8 mouse cellular contexts compared by ENCODE assay signal in the genomic region with DNA sequence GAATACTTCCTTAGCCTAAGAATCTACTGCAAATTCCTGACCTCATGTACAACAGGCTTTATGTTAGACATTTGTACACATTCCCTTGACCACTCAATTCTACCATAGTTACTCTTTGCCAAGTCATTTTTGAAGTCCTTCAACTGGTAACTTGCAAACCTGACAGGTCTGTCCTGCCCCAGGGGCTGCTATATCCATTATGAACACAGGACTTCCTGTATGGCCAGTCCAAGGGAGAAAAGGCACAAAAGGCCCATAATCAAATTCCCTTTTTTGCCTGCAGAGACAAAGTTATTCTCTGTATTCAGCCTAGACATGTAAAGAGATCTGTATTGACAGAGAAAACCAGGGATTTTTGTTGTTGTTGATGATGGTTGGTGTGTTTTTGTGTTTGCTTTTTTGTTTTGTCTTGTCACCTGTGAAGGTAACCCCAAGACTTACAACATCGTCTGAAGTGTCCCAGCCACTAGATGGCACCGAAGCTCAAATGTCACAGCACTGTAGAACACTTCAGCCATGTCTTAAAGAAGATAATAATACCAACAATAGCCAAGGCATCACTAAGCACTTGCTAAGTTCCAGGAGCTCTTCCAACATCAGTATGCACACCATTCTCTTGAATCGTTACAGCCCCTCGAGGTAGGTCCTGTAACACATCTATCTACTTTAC. TPM values are rescaled to one million over a fixed set of nuclear protein-coding genes. Genes with fewer than 3 reads are reported as not detected.
A peak's percentile ranks its signal among the peaks of the same experiment; 100 is the strongest.
DNase-seq lines count a peak whose midpoint lies in the region.

No protein-coding gene starts in this region.

- DNase-seq in cerebellum, adult 11 months, result peak; percentile 8
- DNase-seq in cerebellum, adult 9-11 months, result no peak
- DNase-seq in left cerebral cortex, adult 18-20 months (ENCODE audit: low spot score in 2 of 2), result peak; percentile 33 to 34
- no peak for DNase-seq in left cerebral cortex, postnatal 4 days
- peak; percentile 20 for DNase-seq in adrenal gland, postnatal 14 days
- DNase-seq in kidney, postnatal 10 days, result peak; percentile 68
- DNase-seq in thymus, postnatal 14 days, result peak; percentile 34
- DNase-seq in layer of hippocampus, postnatal 14 days (ENCODE audit: low spot score in 2 of 2), result no peak

- intact Hi-C loops in left cerebral cortex, postnatal 4 days (cut with DNase I), result no loop called here

RNA-seq across cellular contexts. Expression of a gene that starts 47.9 kb away (rescaled TPM):
- total RNA-seq in left cerebral cortex, adult 18-20 months (2021), result 1 to 10 TPM; 6.0 to 6.2 TPM
- 10 to 100 TPM; 27.7 to 28.4 TPM for total RNA-seq in left cerebral cortex, postnatal 4 days (2021)
- 97.6 and 106 TPM in 2 replicates for total RNA-seq in adrenal gland, postnatal 14 days (2021)
- total RNA-seq in layer of hippocampus, postnatal 14 days (2021), result 10 to 100 TPM; 18.8 to 19.7 TPM

Comparison
In these comparisons a context has a peak if more than half of its experiments do, and no peak if none do; other contexts are left out.
1. DNase-seq: peak in cerebellum, adult 11 months (single experiment), left cerebral cortex, adult 18-20 months (2 of 2), adrenal gland, postnatal 14 days (single experiment), kidney, postnatal 10 days (single experiment) and thymus, postnatal 14 days (single experiment); none in cerebellum, adult 9-11 months (single experiment), left cerebral cortex, postnatal 4 days (single experiment) and layer of hippocampus, postnatal 14 days (0 of 2).